Mouse (Mus musculus) thymus, postnatal 10 days (tissue): ENCODE results near the gene Slc9a3.

Source experiments
- DNase-seq, 2 experiments: peaks; one replicate each; pipeline ENCODE4 v3.0.0; 2021; ENCODE audit warnings: low spot score in 2 of 2

Gene Slc9a3

GRCm38 (mm10) chr13:74144120-74144884 is 23.0 kb downstream of the Slc9a3 start:
- DNase-seq: no peak

- DNase-seq: no peak
Observed at GRCm38 (mm10) chr13:74145983-74146622, 24.8 kb downstream of the Slc9a3 start.

GRCm38 (mm10) chr13:74147327-74147726 is 26.1 kb downstream of the Slc9a3 start:
- DNase-seq: no peak

GRCm38 (mm10) chr13:74166348-74167056 is 45.2 kb downstream of the Slc9a3 start:
- peak; percentile 43 to 56 for DNase-seq

GRCm38 (mm10) chr13:74167057-74167413 is 45.8 kb downstream of the Slc9a3 start:
- no peak for DNase-seq

- no peak for DNase-seq
Observed at GRCm38 (mm10) chr13:74167492-74167891, 46.2 kb downstream of the Slc9a3 start.

GRCm38 (mm10) chr13:74169446-74170164 is 48.3 kb downstream of the Slc9a3 start:
- no peak for DNase-seq

GRCm38 (mm10) chr13:74172036-74172435 is 50.8 kb downstream of the Slc9a3 start:
- no peak for DNase-seq

- DNase-seq: no peak
Observed at GRCm38 (mm10) chr13:74183011-74183695, 61.9 kb downstream of the Slc9a3 start.

- DNase-seq: no peak
Observed at GRCm38 (mm10) chr13:74192613-74193012, 71.4 kb downstream of the Slc9a3 start.

- no peak for DNase-seq
Observed at GRCm38 (mm10) chr13:74196451-74196850, 75.2 kb downstream of the Slc9a3 start.

- DNase-seq: peak; percentile 80 to 85
Observed at GRCm38 (mm10) chr13:74208317-74208985, 87.2 kb downstream of the Slc9a3 start, which contains the start of gene Exoc3. Gene Exoc3, minus strand, starts transcription at chr13:74208732.

- DNase-seq: peak; percentile 5 to 18
Observed at GRCm38 (mm10) chr13:74208986-74209345, 87.7 kb downstream of the Slc9a3 start.

- DNase-seq: no peak
Observed at GRCm38 (mm10) chr13:74218441-74218840, 97.2 kb downstream of the Slc9a3 start.
